ENCODE assay signal across 37 mouse cellular contexts in genomic region chr13:34691049-34691448, GRCm38 (mm10). TPM values are rescaled to one million over a fixed set of nuclear protein-coding genes. Genes with fewer than 3 reads are reported as not detected.
A peak's percentile ranks its signal among the peaks of the same experiment; 100 is the strongest.
DNase-seq lines count a peak whose midpoint lies in the region; ATAC-seq and TF ChIP-seq lines count a peak whose summit lies in the region.
"Had no signal": no experiment of that assay in that cellular context is flagged by ENCODE, and none has a peak within 500 bp of the region (broad histone marks: within the 10 kb centered on the region; RNA-seq: fewer than 3 reads in every experiment).

No protein-coding gene starts in this region.

- H3K4me3 ChIP-seq in heart, embryonic 10.5 days = no peak overlapping the region
- no peak overlapping the region for H3K4me3 ChIP-seq in hindbrain, postnatal 0 days (ENCODE audit: low read length)
- H3K4me3 ChIP-seq: forebrain, embryonic 13.5 days; heart, embryonic 15.5 days; hindbrain, embryonic 12.5 days; kidney, embryonic 15.5 days; limb, embryonic 13.5 days; lung, embryonic 15.5 days; megakaryocyte, embryonic 14.5 days; midbrain, embryonic 12.5 days had no signal

- ATAC-seq in megakaryocyte progenitor cell, adult 5-6 weeks (replicated peaks; ENCODE audit: poor library complexity) = peak; percentile 95
- ATAC-seq in neutrophil, adult 5-6 weeks (ENCODE audit: extremely low read depth, insufficient number of reproducible peaks, low FRiP score, poor library complexity, severe bottlenecking) = peak; percentile 49
- no peak for ATAC-seq in hindbrain, postnatal 0 days
- ATAC-seq: activated CD4-positive, CD25-positive, alpha-beta regulatory T cell, adult 4 months; CD4-positive, CD25-positive, alpha-beta regulatory T cell, adult 4 months; forebrain, embryonic 13.5 days; intestine, postnatal 0 days had no signal

- H3K27ac ChIP-seq in heart, embryonic 10.5 days = no peak overlapping the region
- H3K27ac ChIP-seq in hindbrain, postnatal 0 days = no peak overlapping the region
- H3K27ac ChIP-seq: forebrain, embryonic 13.5 days; heart, embryonic 15.5 days; hindbrain, embryonic 12.5 days; kidney, embryonic 15.5 days; limb, embryonic 13.5 days; lung, embryonic 15.5 days; midbrain, embryonic 12.5 days had no signal

- H3K36me3 ChIP-seq in heart, embryonic 10.5 days = no peaks in the 10 kb centered on the region
- no peaks in the 10 kb centered on the region for H3K36me3 ChIP-seq in hindbrain, postnatal 0 days (ENCODE audit: insufficient read depth, low read length)
- H3K36me3 ChIP-seq: heart, embryonic 15.5 days; hindbrain, embryonic 12.5 days; kidney, embryonic 15.5 days; limb, embryonic 13.5 days; lung, embryonic 15.5 days; midbrain, embryonic 12.5 days had no signal

- no peaks in the 10 kb centered on the region for H3K27me3 ChIP-seq in heart, embryonic 10.5 days (ENCODE audit: insufficient read depth, poor library complexity, severe bottlenecking)
- H3K27me3 ChIP-seq in hindbrain, postnatal 0 days (ENCODE audit: insufficient read depth, low read length) = no peaks in the 10 kb centered on the region
- H3K27me3 ChIP-seq: forebrain, embryonic 13.5 days; heart, embryonic 15.5 days; hindbrain, embryonic 12.5 days; kidney, embryonic 15.5 days; limb, embryonic 13.5 days; lung, embryonic 15.5 days; midbrain, embryonic 12.5 days had no signal

- no peak for TF ChIP-seq CTCF in hindbrain, postnatal 0 days (IDR thresholded peaks at IDR 0.05; ENCODE audit: low read depth)

- no peak overlapping the region for H3K9ac ChIP-seq in hindbrain, postnatal 0 days (replicated peaks; ENCODE audit: low read length)
- H3K9ac ChIP-seq: forebrain, embryonic 13.5 days; heart, embryonic 15.5 days; hindbrain, embryonic 12.5 days; kidney, embryonic 15.5 days; limb, embryonic 13.5 days; lung, embryonic 15.5 days; midbrain, embryonic 12.5 days had no signal

- H3K4me1 ChIP-seq in heart, embryonic 10.5 days = peaks cover 5% of the 10 kb centered on the region; the same call in 1 of the 2 replicates
- no peaks in the 10 kb centered on the region for H3K4me1 ChIP-seq in hindbrain, postnatal 0 days (ENCODE audit: insufficient read depth, low read length)
- H3K4me1 ChIP-seq: forebrain, embryonic 13.5 days; hindbrain, embryonic 12.5 days; midbrain, embryonic 12.5 days had no signal

- H3K9me3 ChIP-seq in heart, embryonic 10.5 days = no peaks in the 10 kb centered on the region
- no peaks in the 10 kb centered on the region for H3K9me3 ChIP-seq in hindbrain, postnatal 0 days (ENCODE audit: low read length)
- H3K9me3 ChIP-seq: forebrain, embryonic 13.5 days; heart, embryonic 15.5 days; hindbrain, embryonic 12.5 days; kidney, embryonic 15.5 days; limb, embryonic 13.5 days; lung, embryonic 15.5 days; megakaryocyte, embryonic 14.5 days; midbrain, embryonic 12.5 days had no signal

- WGBS in heart, embryonic 10.5 days = 80% methylated on average over 1 of the region's 1 CpGs
- WGBS in hindbrain, postnatal 0 days = 83% methylated on average over 1 of the region's 1 CpGs

- peak; percentile 55 for DNase-seq in heart, adult 11 months
- DNase-seq in heart, embryonic 10.5 days (ENCODE audit: low spot score) = no peak
- peak; percentile 30 for DNase-seq in Muller cell, postnatal 12 days (ENCODE audit: inconsistent ontology term)
- DNase-seq in gastrocnemius, adult 8-10 months (ENCODE audit: low spot score in 2 of 2) = no peak
- no peak for DNase-seq in kidney, postnatal 36 days
- DNase-seq in hindbrain, postnatal 0 days (ENCODE audit: low spot score) = no peak
- DNase-seq: adrenal gland, adult 2 months; adrenal gland, postnatal 36 days; cerebellum, adult 2 months; cerebellum, postnatal 25 days; kidney, postnatal 25 days; right cerebral cortex, adult 18-20 months; thymus, postnatal 4 days had no signal

- no peak overlapping the region for H3K4me2 ChIP-seq in hindbrain, postnatal 0 days (ENCODE audit: low read depth, low read length)
- H3K4me2 ChIP-seq: forebrain, embryonic 13.5 days; heart, embryonic 15.5 days; hindbrain, embryonic 12.5 days; kidney, embryonic 15.5 days; limb, embryonic 13.5 days; liver, embryonic 11.5 days; lung, embryonic 15.5 days; midbrain, embryonic 12.5 days had no signal

RNA-seq across cellular contexts. Expression of gene Pxdc1, which starts 37.8 kb away (rescaled TPM):
- 11.2 and 11.7 TPM in 2 replicates for polyA plus RNA-seq in heart, embryonic 10.5 days (2016; fragmentation: Nextera tagmentation; extraction: Ambion mirVana)
- not detected in 2 replicates for total RNA-seq in megakaryocyte progenitor cell, adult 5-6 weeks (2015)
- not detected in 2 replicates for total RNA-seq in megakaryocyte progenitor cell, adult 5-6 weeks (2017)
- total RNA-seq in neutrophil, adult 5-6 weeks (2017) = 43.8 and 49.6 TPM in 2 replicates
- total RNA-seq in gastrocnemius, adult 8-10 months (2022) = 1 to 10 TPM; 3.2 to 5.4 (median 5.1) TPM
- 15.6 and 25.2 TPM in 2 replicates for total RNA-seq in hindbrain, postnatal 0 days (2014; rRNA removed)
- 11.3 and 14.5 TPM in 2 replicates for polyA plus RNA-seq in hindbrain, postnatal 0 days (2015; fragmentation: Nextera tagmentation; extraction: Ambion mirVana)

RNA-seq across cellular contexts. Expression of gene Fam50b, which starts 43.6 kb away (rescaled TPM):
- polyA plus RNA-seq in heart, embryonic 10.5 days (2016; fragmentation: Nextera tagmentation; extraction: Ambion mirVana) = not detected in 2 replicates
- total RNA-seq in megakaryocyte progenitor cell, adult 5-6 weeks (2015) = not detected in 2 replicates
- total RNA-seq in megakaryocyte progenitor cell, adult 5-6 weeks (2017) = not detected in 2 replicates
- not detected in 2 replicates for total RNA-seq in neutrophil, adult 5-6 weeks (2017)
- not detected for total RNA-seq in gastrocnemius, adult 8-10 months (2022)
- not detected in 2 replicates for total RNA-seq in hindbrain, postnatal 0 days (2014; rRNA removed)
- 0.19 TPM in 1 of 2 replicates, not detected in the other for polyA plus RNA-seq in hindbrain, postnatal 0 days (2015; fragmentation: Nextera tagmentation; extraction: Ambion mirVana)
- total RNA-seq: adrenal gland, adult 2 months; adrenal gland, postnatal 36 days; gastrocnemius, postnatal 4 days; heart, postnatal 25 days; layer of hippocampus, adult 8-10 months; layer of hippocampus, postnatal 25 days; left cerebral cortex, adult 8-10 months; left cerebral cortex, postnatal 36 days had no signal
- polyA plus RNA-seq: activated CD4-positive, CD25-positive, alpha-beta regulatory T cell, adult 4 months; adrenal gland, adult 2 months; CD4-positive, CD25-positive, alpha-beta regulatory T cell, adult 4 months; cerebellum, adult 2 months; embryonic facial prominence, embryonic 11.5 days; forebrain, embryonic 13.5 days; heart, embryonic 15.5 days; kidney, embryonic 15.5 days; limb, embryonic 13.5 days; liver, embryonic 11.5 days; lung, embryonic 15.5 days; midbrain, embryonic 12.5 days; midbrain, postnatal 0 days; neural tube, embryonic 11.5 days; stomach, embryonic 16.5 days had no signal

Comparison
In these comparisons a context has a peak if more than half of its experiments do, and no peak if none do; other contexts are left out.
1. DNase-seq: peak in heart, adult 11 months (single experiment) and Muller cell, postnatal 12 days (single experiment); none in heart, embryonic 10.5 days (single experiment), gastrocnemius, adult 8-10 months (0 of 2), kidney, postnatal 36 days (0 of 2) and hindbrain, postnatal 0 days (single experiment).
2. RNA of gene Pxdc1, which starts 37.8 kb away (total RNA-seq): 43.8 to 49.6 TPM in neutrophil, adult 5-6 weeks, 15.6 to 25.2 TPM in hindbrain, postnatal 0 days and 3.2 to 5.4 TPM in gastrocnemius, adult 8-10 months; not detected in megakaryocyte progenitor cell, adult 5-6 weeks; every median in the first group is over 4 times any median in the second.